Mouse (Mus musculus): ENCODE results near the gene Ethe1.
A peak's percentile ranks its signal among the peaks of the same experiment; 100 is the strongest.

DNA sequence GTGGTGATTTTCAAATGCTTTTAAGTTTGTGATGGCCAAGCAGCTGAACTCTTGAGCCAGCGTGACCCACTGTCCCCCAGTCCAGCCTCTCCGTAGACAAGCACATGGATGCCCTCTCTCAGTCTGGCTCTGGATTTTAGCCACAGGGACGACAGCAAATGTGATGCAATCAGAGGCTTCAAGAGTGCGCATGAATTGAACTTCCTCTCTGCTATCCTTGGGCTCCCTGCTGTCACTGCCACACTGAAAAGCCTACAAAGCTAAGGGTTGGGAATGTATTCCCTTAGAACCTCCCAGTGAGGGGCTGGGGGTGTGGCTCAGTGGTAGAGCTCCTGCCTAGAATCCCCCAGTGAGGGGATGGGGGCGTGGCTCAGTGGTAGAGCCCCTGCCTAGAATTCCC, 48.6 kb upstream of the Ethe1 start:
- TF ChIP-seq POLR2A (IDR thresholded peaks at IDR 0.05; ENCODE audit: insufficient read length, low read depth), result no peak
- TF ChIP-seq TCF12 (IDR thresholded peaks at IDR 0.05; ENCODE audit: insufficient read depth, poor library complexity, severe bottlenecking), result no peak
- no peak for TF ChIP-seq E2F4 (IDR thresholded peaks at IDR 0.05; ENCODE audit: insufficient read depth)
- TF ChIP-seq MYOG (IDR thresholded peaks at IDR 0.05; ENCODE audit: control insufficient read depth in 1 of 3, insufficient read depth in 1 of 3, insufficient read length in 2 of 3, low read depth in 2 of 3), result no peak
- TF ChIP-seq MAX (IDR thresholded peaks at IDR 0.05; ENCODE audit: low read depth), result no peak
- TF ChIP-seq REST (IDR thresholded peaks at IDR 0.05; ENCODE audit: insufficient read depth, insufficient read length), result no peak
- TF ChIP-seq CEBPB (IDR thresholded peaks at IDR 0.05; ENCODE audit: insufficient read depth, poor library complexity, severe bottlenecking), result 0 out of 2 replicates have a peak, but pooled peaks have one; percentile 7

Measured in myocyte (in vitro differentiated cells).